Mouse (Mus musculus) heart, embryonic 13.5 days (tissue): ENCODE results near the gene Chn1. TPM values are rescaled to one million over a fixed set of nuclear protein-coding genes. Genes with fewer than 3 reads are reported as not detected.

Experiments used
- ATAC-seq: fragments of 200-750 bp; cut with Nextera tagmentation; 2 replicates; pipeline ENCODE4 v1.8.0; 2017; ENCODE audit warnings: moderate TSS enrichment; ENCODE audit not compliant: insufficient number of reproducible peaks, low FRiP score, low TSS enrichment; ENCODE audit errors: extremely low read depth
- H3K27ac ChIP-seq: fragments of 300-500 bp; sonication (generic); replicated peaks from 2 replicates; pipeline ENCODE4 v1.5.1; 2015; ENCODE audit warnings: moderate library complexity, mild to moderate bottlenecking, inconsistent platforms
- H3K27me3 ChIP-seq: fragments of 300-500 bp; sonication (generic); replicated peaks from 2 replicates; pipeline ENCODE4 v1.6.1; 2015; ENCODE audit warnings: mild to moderate bottlenecking, inconsistent platforms
- H3K36me3 ChIP-seq: fragments of 300-500 bp; sonication (generic); 2 replicates; pipeline ENCODE4 v1.6.1; 2015; ENCODE audit warnings: mild to moderate bottlenecking, inconsistent platforms
- H3K4me1 ChIP-seq: fragments of 300-500 bp; sonication (generic); 2 replicates; pipeline ENCODE4 v1.6.1; 2015; ENCODE audit warnings: inconsistent platforms
- H3K4me2 ChIP-seq: fragments of 300-500 bp; sonication (generic); 2 replicates; pipeline ENCODE4 v1.6.1; 2015; ENCODE audit warnings: inconsistent platforms, mild to moderate bottlenecking, moderate library complexity
- H3K4me3 ChIP-seq: fragments of 300-500 bp; sonication (generic); 2 replicates; pipeline ENCODE4 v1.5.1; 2015; ENCODE audit warnings: moderate library complexity, mild to moderate bottlenecking, inconsistent platforms
- H3K9ac ChIP-seq: fragments of 300-500 bp; sonication (generic); 2 replicates; pipeline ENCODE4 v1.6.1; 2015; ENCODE audit warnings: inconsistent platforms, mild to moderate bottlenecking, moderate library complexity
- H3K9me3 ChIP-seq: fragments of 300-500 bp; sonication (generic); 2 replicates; pipeline ENCODE4 v1.6.1; 2016; ENCODE audit warnings: inconsistent platforms
- WGBS: fragments of 180-500 bp; shearing (Covaris S2); methylation state at CpG from one replicate; pipeline ENCODE4 v1.1.7; 2015; ENCODE audit warnings: mixed read lengths; 5-methylcytosine and 5-hydroxymethylcytosine counted together
- polyA plus RNA-seq: library from polyadenylated mRNA; unstranded; fragments of >200 nt; fragmentation: Nextera tagmentation; extraction: Ambion mirVana; gene quantifications from 2 replicates; pipeline ENCODE4 v1.2.1, GENCODE M21; 2015

Chn1 gene
- polyA plus RNA-seq, 1 experiment from 2014 or later: 16.7 TPM

- Histone ChIP-seq H3K36me3 (peaks cover 4% of the 10 kb centered on the region; the same call in 1 of the 2 replicates), H3K4me3 (no peak overlapping the region), H3K4me2 (no peak overlapping the region), H3K9ac (no peak overlapping the region), H3K9me3 (no peaks in the 10 kb centered on the region), H3K27ac (no peak overlapping the region), H3K27me3 (no peaks in the 10 kb centered on the region), H3K4me1 (0 out of 2 replicates have a peak, but pooled peaks cover under 1% of the 10 kb centered on the region)
- ATAC-seq: no peak
- WGBS: 86% methylated on average over 1 of the region's 1 CpGs
Measured at GRCm38 (mm10) chr2:73746375-73746770, 28.8 kb downstream of the Chn1 start.

GRCm38 (mm10) chr2:73745647-73746374 lies 29.3 kb downstream of the Chn1 start:
- Histone ChIP-seq H3K27me3 (no peaks in the 10 kb centered on the region), H3K4me3 (no peak overlapping the region), H3K9me3 (no peaks in the 10 kb centered on the region), H3K9ac (no peak overlapping the region), H3K27ac (no peak overlapping the region), H3K36me3 (peaks cover 4% of the 10 kb centered on the region; the same call in 1 of the 2 replicates), H3K4me1 (0 out of 2 replicates have a peak, but pooled peaks cover 6% of the 10 kb centered on the region), H3K4me2 (no peak overlapping the region)
- no peak for ATAC-seq
- WGBS: 50% methylated on average over 3 of the region's 3 CpGs

GRCm38 (mm10) chr2:73741286-73741685 lies 33.9 kb downstream of the Chn1 start:
- 84% methylated on average over 3 of the region's 3 CpGs for WGBS
- Histone ChIP-seq H3K36me3 (no peaks in the 10 kb centered on the region), H3K4me2 (no peak overlapping the region), H3K4me3 (no peak overlapping the region), H3K27ac (no peak overlapping the region), H3K9me3 (no peaks in the 10 kb centered on the region), H3K27me3 (no peaks in the 10 kb centered on the region), H3K4me1 (peaks cover 13% of the 10 kb centered on the region), H3K9ac (no peak overlapping the region)
- ATAC-seq: no peak

- Histone ChIP-seq H3K36me3 (no peaks in the 10 kb centered on the region), H3K27me3 (no peaks in the 10 kb centered on the region), H3K9me3 (no peaks in the 10 kb centered on the region), H3K4me2 (no peak overlapping the region), H3K27ac (no peak overlapping the region), H3K4me1 (peaks cover 26% of the 10 kb centered on the region), H3K4me3 (no peak overlapping the region), H3K9ac (no peak overlapping the region)
- 56% methylated on average over 2 of the region's 2 CpGs for WGBS
- ATAC-seq: no peak
Measured at GRCm38 (mm10) chr2:73727868-73728267, 47.3 kb downstream of the Chn1 start.

- Histone ChIP-seq H3K4me2 (peak overlapping the region; percentile 23), H3K9me3 (no peaks in the 10 kb centered on the region), H3K27me3 (no peaks in the 10 kb centered on the region), H3K27ac (peak overlapping the region; percentile 18; the same call in 1 of the 2 replicates), H3K4me3 (no peak overlapping the region), H3K36me3 (no peaks in the 10 kb centered on the region), H3K9ac (no peak overlapping the region), H3K4me1 (peaks cover 40% of the 10 kb centered on the region)
- 13% methylated on average over 3 of the region's 3 CpGs for WGBS
- ATAC-seq: no peak
Measured at GRCm38 (mm10) chr2:73724934-73725333, 50.2 kb downstream of the Chn1 start.

- 0 out of 2 replicates have a peak overlapping the region, but pooled peaks have one; percentile 13 for H3K4me2 ChIP-seq
- ATAC-seq: no peak
- no peaks in the 10 kb centered on the region for H3K27me3 ChIP-seq
- H3K36me3 ChIP-seq: no peaks in the 10 kb centered on the region
- H3K9ac ChIP-seq: no peak overlapping the region
- H3K4me3 ChIP-seq: no peak overlapping the region
- 31% methylated on average over 4 of the region's 4 CpGs for WGBS
- H3K27ac ChIP-seq: 0 out of 2 replicates have a peak overlapping the region, but pooled peaks have one; percentile 45
- peaks cover 35% of the 10 kb centered on the region for H3K4me1 ChIP-seq
- no peaks in the 10 kb centered on the region for H3K9me3 ChIP-seq
Measured at GRCm38 (mm10) chr2:73721821-73722220, 53.3 kb downstream of the Chn1 start.

GRCm38 (mm10) chr2:73712481-73712880 lies 62.7 kb downstream of the Chn1 start:
- Histone ChIP-seq H3K27ac (no peak overlapping the region), H3K9me3 (no peaks in the 10 kb centered on the region), H3K4me3 (no peak overlapping the region), H3K27me3 (no peaks in the 10 kb centered on the region), H3K4me1 (no peaks in the 10 kb centered on the region), H3K9ac (no peak overlapping the region), H3K4me2 (no peak overlapping the region), H3K36me3 (no peaks in the 10 kb centered on the region)
- ATAC-seq: no peak

GRCm38 (mm10) chr2:73693045-73693444 lies 82.1 kb downstream of the Chn1 start:
- H3K9me3 ChIP-seq: no peaks in the 10 kb centered on the region
- H3K4me3 ChIP-seq: no peak overlapping the region
- H3K4me2 ChIP-seq: no peak overlapping the region
- H3K9ac ChIP-seq: no peak overlapping the region
- H3K27me3 ChIP-seq: no peaks in the 10 kb centered on the region
- H3K27ac ChIP-seq: no peak overlapping the region
- ATAC-seq: no peak
- H3K4me1 ChIP-seq: 0 out of 2 replicates have a peak, but pooled peaks cover 6% of the 10 kb centered on the region
- H3K36me3 ChIP-seq: 0 out of 2 replicates have a peak, but pooled peaks cover under 1% of the 10 kb centered on the region
- WGBS: 62% methylated on average over 4 of the region's 4 CpGs

- no peak for ATAC-seq
- no peak overlapping the region for H3K9ac ChIP-seq
- 79% methylated on average over 6 of the region's 6 CpGs for WGBS
Measured at GRCm38 (mm10) chr2:73690783-73691604, 84.2 kb downstream of the Chn1 start.

GRCm38 (mm10) chr2:73682500-73682899 lies 92.6 kb downstream of the Chn1 start:
- Histone ChIP-seq H3K27ac (no peak overlapping the region), H3K9ac (no peak overlapping the region), H3K27me3 (no peaks in the 10 kb centered on the region), H3K4me1 (0 out of 2 replicates have a peak, but pooled peaks cover 3% of the 10 kb centered on the region), H3K4me3 (no peak overlapping the region), H3K9me3 (peaks cover 2% of the 10 kb centered on the region), H3K36me3 (0 out of 2 replicates have a peak, but pooled peaks cover 1% of the 10 kb centered on the region), H3K4me2 (no peak overlapping the region)
- no peak for ATAC-seq
- WGBS: 19% methylated on average over 1 of the region's 1 CpGs

More at GRCm38 (mm10) chr2:73690783-73691604, 84.2 kb downstream of the Chn1 start:
- 0 out of 2 replicates have a peak, but pooled peaks cover 7% of the 10 kb centered on the region for H3K36me3 ChIP-seq
- no peak overlapping the region for H3K4me2 ChIP-seq
- H3K4me1 ChIP-seq: 0 out of 2 replicates have a peak, but pooled peaks cover 3% of the 10 kb centered on the region
- H3K27me3 ChIP-seq: no peaks in the 10 kb centered on the region
- peaks cover 6% of the 10 kb centered on the region for H3K9me3 ChIP-seq
- no peak overlapping the region for H3K4me3 ChIP-seq
- H3K27ac ChIP-seq: no peak overlapping the region

GRCm38 (mm10) chr2:73680425-73681027 lies 94.6 kb downstream of the Chn1 start:
- WGBS: 71% methylated on average over 1 of the region's 1 CpGs
- H3K4me3 ChIP-seq: no peak overlapping the region
- no peak overlapping the region for H3K9ac ChIP-seq
- H3K4me1 ChIP-seq: 0 out of 2 replicates have a peak, but pooled peaks cover 3% of the 10 kb centered on the region
- H3K9me3 ChIP-seq: no peaks in the 10 kb centered on the region
- no peaks in the 10 kb centered on the region for H3K27me3 ChIP-seq
- no peaks in the 10 kb centered on the region for H3K36me3 ChIP-seq
- H3K4me2 ChIP-seq: no peak overlapping the region
- no peak for ATAC-seq
- no peak overlapping the region for H3K27ac ChIP-seq
